Mouse (Mus musculus): ENCODE data around the gene Fbxw8. TPM values are rescaled to one million over a fixed set of nuclear protein-coding genes. Genes with fewer than 3 reads are reported as not detected.

Gene Fbxw8
- 10 to 100 TPM; 12.7 to 28.9 TPM for polyA plus RNA-seq (2017; shearing (Covaris generic))

DNA sequence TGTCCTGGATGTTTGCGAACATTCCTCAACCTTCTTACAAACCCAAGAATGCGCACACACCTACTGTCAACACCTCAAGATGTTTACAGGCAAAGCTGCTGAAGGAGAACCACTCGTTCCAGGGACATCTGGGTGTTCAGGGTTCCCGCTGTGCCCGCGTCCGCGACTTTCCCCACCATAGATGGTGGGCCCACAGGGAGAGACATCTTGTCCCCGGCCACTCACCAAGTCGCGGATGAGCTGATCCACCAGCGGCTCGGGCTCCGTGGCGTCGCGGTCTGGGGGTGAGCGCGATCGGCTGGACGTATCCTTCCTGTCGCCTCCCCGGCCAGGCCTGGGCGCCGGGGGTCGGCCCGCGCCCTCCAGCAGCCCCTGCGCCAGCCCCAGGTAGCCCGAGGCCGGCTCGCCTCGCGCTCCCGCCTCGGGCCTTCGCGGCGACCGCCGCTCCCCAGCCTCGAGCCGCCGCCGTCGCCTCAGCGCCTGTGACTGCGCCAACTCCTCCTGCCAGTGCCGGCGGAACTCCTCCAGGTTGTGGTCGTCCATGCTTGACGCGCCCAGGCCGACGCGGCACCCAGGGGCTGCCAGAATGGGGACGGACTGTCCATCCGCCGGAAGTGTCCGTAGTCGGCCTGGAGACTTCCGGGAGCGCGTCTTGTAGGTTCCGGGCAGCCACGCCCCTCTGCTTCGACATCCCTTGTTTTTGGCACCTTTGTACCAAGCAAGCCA is at the start of gene Fbxw8:
Gene Fbxw8 (minus strand): TSS at position 626 of the 726 bp plus-strand sequence.

DNA sequence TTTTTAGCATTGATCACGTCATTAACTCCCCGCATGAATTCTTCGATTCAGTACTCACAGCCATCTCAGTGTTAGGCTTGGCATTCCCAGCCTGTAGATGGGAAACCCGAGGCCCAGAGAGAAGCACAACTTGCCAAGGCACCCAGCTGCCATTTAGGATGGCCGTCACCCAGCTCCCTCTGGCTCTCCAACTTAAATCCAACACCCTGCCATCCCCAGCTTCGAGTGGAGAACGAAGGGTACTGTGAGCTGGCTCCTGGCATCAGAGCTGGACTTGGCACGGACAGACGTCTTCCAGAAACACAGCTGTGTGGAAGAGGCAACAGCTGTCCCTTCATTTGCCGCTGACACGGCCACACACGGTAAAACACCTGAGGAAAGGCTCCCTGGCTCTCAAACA is 9.3 kb upstream of the Fbxw8 start, which contains the start of gene Hrk:
Gene Hrk (plus strand): TSS at position 68 of the 400 bp plus-strand sequence.

DNA sequence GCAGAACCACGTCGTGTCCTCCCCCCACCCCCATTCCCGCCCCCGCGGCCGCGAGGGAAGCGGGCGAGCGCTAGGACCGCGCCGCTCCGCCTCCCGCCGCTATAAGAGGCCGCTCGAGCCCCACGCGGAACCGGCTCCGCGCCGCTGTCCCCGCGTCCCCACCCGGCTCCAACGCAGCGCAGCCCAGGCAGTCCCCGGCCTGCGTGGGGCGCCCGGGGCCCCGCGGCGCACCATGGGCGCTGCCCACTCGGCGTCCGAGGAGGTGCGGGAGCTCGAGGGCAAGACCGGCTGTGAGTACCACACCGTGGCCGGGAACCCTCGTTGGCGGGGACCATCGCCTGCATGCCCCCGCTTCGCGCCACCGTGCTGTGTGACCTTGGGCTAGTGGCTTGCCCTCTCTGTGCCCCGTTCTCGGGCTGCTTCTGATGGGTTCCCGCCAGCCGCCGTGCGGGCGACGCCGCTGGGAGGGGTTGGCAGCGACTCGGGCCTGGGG is 127.5 kb downstream of the Fbxw8 start, which contains the start of gene Tesc:
Gene Tesc (plus strand): TSS at position 46 of the 493 bp plus-strand sequence.

Other genes with a start within 250 kb of the Fbxw8 start
- 10 to 100 TPM; 29.4 to 34.7 TPM for gene Fbxo21, start 178.7 kb downstream of the Fbxw8 start, polyA plus RNA-seq (2017; shearing (Covaris generic))
- 10 to 100 TPM; 46.0 to 88.9 TPM for gene Tesc, start 127.7 kb downstream of the Fbxw8 start, polyA plus RNA-seq (2017; shearing (Covaris generic))
- under 1 TPM in 1 of 2 experiments, not detected in 1; 0.91 TPM for gene Hrk, start 9.2 kb upstream of the Fbxw8 start, polyA plus RNA-seq (2017; shearing (Covaris generic))
- gene Rnft2, start 89.7 kb upstream of the Fbxw8 start, polyA plus RNA-seq (2017; shearing (Covaris generic)): 1 to 10 TPM in 1 of 2 experiments, under 1 TPM in 1; 0.07 to 2.8 TPM
- 1 to 10 TPM; 5.7 to 7.3 TPM for gene 2410131K14Rik, start 89.8 kb upstream of the Fbxw8 start, polyA plus RNA-seq (2017; shearing (Covaris generic))

All from inflammation-experienced regulatory T-cells (primary cell).